Mouse (Mus musculus): ENCODE results near the gene Rp2. TPM values are rescaled to one million over a fixed set of nuclear protein-coding genes. Genes with fewer than 3 reads are reported as not detected.
"Not testable (repeated sequence)": the region's sequence is repeated elsewhere in the genome, so short reads cannot be mapped to it uniquely, and the experiment has no call there.

Rp2 gene
- 12.0 and 21.7 TPM in 2 replicates for total RNA-seq (2014; rRNA removed; ENCODE audit: low replicate concordance)
- 8.4 and 10.2 TPM in 2 replicates for polyA plus RNA-seq (2015; fragmentation: Nextera tagmentation; extraction: Ambion mirVana)

- ATAC-seq (ENCODE audit: insufficient read depth, low read depth) (peak; percentile 100), DNase-seq (ENCODE audit: low spot score) (peak; percentile 87)
- no peaks in the 10 kb centered on the region for H3K9me3 ChIP-seq (replicated peaks; ENCODE audit: control insufficient read depth, low read length)
- H3K27ac ChIP-seq (ENCODE audit: low read depth) = peak within 1 kb of the TSS; percentile 68
- peak within 1 kb of the TSS; percentile 72 for H3K4me3 ChIP-seq (ENCODE audit: low read depth, low read length)
- TF ChIP-seq CTCF (IDR thresholded peaks at IDR 0.05; ENCODE audit: low read depth) = no peak
- H3K36me3 ChIP-seq (replicated peaks; ENCODE audit: control insufficient read depth, insufficient read depth, low read length) = no peaks in the 10 kb centered on the region
- H3K27me3 ChIP-seq (ENCODE audit: control insufficient read depth, insufficient read depth, low read length) = no peaks in the 10 kb centered on the region
- no peaks in the 10 kb centered on the region for H3K4me1 ChIP-seq (ENCODE audit: control insufficient read depth, insufficient read depth)
- peak within 1 kb of the TSS; percentile 64 for H3K4me2 ChIP-seq (ENCODE audit: low read depth, low read length)
- 12% methylated on average over 35 of the region's 35 CpGs for WGBS
- H3K9ac ChIP-seq (replicated peaks; ENCODE audit: low read depth, low read length) = peak within 1 kb of the TSS; percentile 63
Measured at GRCm38 (mm10) chrX:20364391-20365365, at the start of gene Rp2. Gene Rp2, plus strand, starts transcription at chrX:20364481.

- TF ChIP-seq EP300 (IDR thresholded peaks at IDR 0.05; ENCODE audit: low read depth) = no peak
- TF ChIP-seq CTCF (IDR thresholded peaks at IDR 0.05; ENCODE audit: low read depth) = no peak
- no peak overlapping the region for H3K27ac ChIP-seq (ENCODE audit: low read depth)
- no peaks in the 10 kb centered on the region for H3K27me3 ChIP-seq (ENCODE audit: control insufficient read depth, insufficient read depth, low read length)
- WGBS = 50% methylated on average over 1 of the region's 1 CpGs
- H3K4me3 ChIP-seq (ENCODE audit: low read depth, low read length) = no peak overlapping the region
- H3K9ac ChIP-seq (replicated peaks; ENCODE audit: low read depth, low read length) = no peak overlapping the region
- no peaks in the 10 kb centered on the region for H3K9me3 ChIP-seq (replicated peaks; ENCODE audit: control insufficient read depth, low read length)
- no peak overlapping the region for H3K4me2 ChIP-seq (ENCODE audit: low read depth, low read length)
- no peaks in the 10 kb centered on the region for H3K36me3 ChIP-seq (replicated peaks; ENCODE audit: control insufficient read depth, insufficient read depth, low read length)
- ATAC-seq (ENCODE audit: insufficient read depth, low read depth) (no peak), DNase-seq (ENCODE audit: low spot score) (no peak)
- H3K4me1 ChIP-seq (ENCODE audit: control insufficient read depth, insufficient read depth) = no peaks in the 10 kb centered on the region
Measured at GRCm38 (mm10) chrX:20332756-20333155, 31.5 kb upstream of the Rp2 start.

DNA sequence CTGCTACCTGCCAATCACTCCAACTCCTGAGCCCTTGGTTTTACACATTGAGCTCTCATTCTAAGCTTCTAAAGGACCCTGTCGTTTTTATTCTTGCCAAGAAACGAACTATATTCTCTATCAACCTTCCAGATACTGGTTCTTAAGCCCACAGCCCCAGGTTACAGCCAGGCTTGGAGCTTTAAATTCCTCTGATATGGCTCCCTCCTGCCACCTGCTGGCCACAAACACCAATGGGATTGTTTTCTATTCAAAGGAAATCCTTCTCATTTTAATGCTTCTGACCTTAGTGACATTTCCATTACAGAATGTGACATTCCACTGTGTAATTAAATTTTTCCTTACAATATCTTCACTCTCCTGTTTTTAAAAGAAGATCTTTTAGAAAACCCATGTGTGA, 28.6 kb upstream of the Rp2 start:
- DNase-seq (ENCODE audit: low spot score) (no peak), ATAC-seq (ENCODE audit: insufficient read depth, low read depth) (no peak)
- Histone ChIP-seq H3K9ac (replicated peaks; ENCODE audit: low read depth, low read length) (no peak overlapping the region), H3K36me3 (replicated peaks; ENCODE audit: control insufficient read depth, insufficient read depth, low read length) (no peaks in the 10 kb centered on the region), H3K9me3 (replicated peaks; ENCODE audit: control insufficient read depth, low read length) (no peaks in the 10 kb centered on the region), H3K4me1 (ENCODE audit: control insufficient read depth, insufficient read depth) (no peaks in the 10 kb centered on the region), H3K27me3 (ENCODE audit: control insufficient read depth, insufficient read depth, low read length) (no peaks in the 10 kb centered on the region), H3K4me3 (ENCODE audit: low read depth, low read length) (no peak overlapping the region), H3K27ac (ENCODE audit: low read depth) (no peak overlapping the region), H3K4me2 (ENCODE audit: low read depth, low read length) (no peak overlapping the region)
- 12% methylated on average over 2 of the region's 2 CpGs for WGBS
- no peak for TF ChIP-seq EP300 (IDR thresholded peaks at IDR 0.05; ENCODE audit: low read depth)
- TF ChIP-seq CTCF (IDR thresholded peaks at IDR 0.05; ENCODE audit: low read depth) = peak; percentile 62

DNA sequence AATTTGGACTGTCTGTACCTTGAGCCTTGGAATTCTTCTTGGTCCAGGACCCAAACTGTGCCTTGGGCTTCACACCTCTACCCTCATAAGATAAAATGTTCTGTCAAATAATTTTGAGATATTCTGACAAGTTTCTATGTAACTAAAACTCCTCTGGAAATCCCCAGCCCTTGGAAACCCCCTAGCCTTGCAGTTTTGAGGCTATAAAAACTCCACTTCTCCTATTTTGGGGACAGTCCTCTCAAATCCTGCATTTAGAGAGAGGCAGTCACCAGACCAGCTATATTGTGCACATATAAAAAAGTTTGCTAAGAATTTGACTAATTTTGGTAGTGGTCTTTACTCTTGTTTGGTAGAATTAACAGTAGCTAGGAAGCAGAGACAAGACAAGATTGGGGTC, 19.3 kb upstream of the Rp2 start:
- no peak for TF ChIP-seq EP300 (IDR thresholded peaks at IDR 0.05; ENCODE audit: low read depth)
- no peak for TF ChIP-seq CTCF (IDR thresholded peaks at IDR 0.05; ENCODE audit: low read depth)
- no peaks in the 10 kb centered on the region for H3K36me3 ChIP-seq (replicated peaks; ENCODE audit: control insufficient read depth, insufficient read depth, low read length)

GRCm38 (mm10) chrX:20346355-20346754, 17.9 kb upstream of the Rp2 start:
- H3K4me3 ChIP-seq (ENCODE audit: low read depth, low read length) = no peak overlapping the region
- H3K27me3 ChIP-seq (ENCODE audit: control insufficient read depth, insufficient read depth, low read length) = no peaks in the 10 kb centered on the region
- DNase-seq (ENCODE audit: low spot score) (no peak), ATAC-seq (ENCODE audit: insufficient read depth, low read depth) (no peak)
- TF ChIP-seq EP300 (IDR thresholded peaks at IDR 0.05; ENCODE audit: low read depth) (no peak), CTCF (IDR thresholded peaks at IDR 0.05; ENCODE audit: low read depth) (no peak)
- no peaks in the 10 kb centered on the region for H3K9me3 ChIP-seq (replicated peaks; ENCODE audit: control insufficient read depth, low read length)
- no peak overlapping the region for H3K9ac ChIP-seq (replicated peaks; ENCODE audit: low read depth, low read length)
- no peak overlapping the region for H3K4me2 ChIP-seq (ENCODE audit: low read depth, low read length)
- no peaks in the 10 kb centered on the region for H3K4me1 ChIP-seq (ENCODE audit: control insufficient read depth, insufficient read depth)
- WGBS = 51% methylated on average over 3 of the region's 3 CpGs
- H3K27ac ChIP-seq (ENCODE audit: low read depth) = no peak overlapping the region
- H3K36me3 ChIP-seq (replicated peaks; ENCODE audit: control insufficient read depth, insufficient read depth, low read length) = no peaks in the 10 kb centered on the region

More for the DNA sequence above, 19.3 kb upstream of the Rp2 start:
- Histone ChIP-seq H3K4me2 (ENCODE audit: low read depth, low read length) (no peak overlapping the region), H3K27me3 (ENCODE audit: control insufficient read depth, insufficient read depth, low read length) (no peaks in the 10 kb centered on the region), H3K9ac (replicated peaks; ENCODE audit: low read depth, low read length) (no peak overlapping the region), H3K4me1 (ENCODE audit: control insufficient read depth, insufficient read depth) (no peaks in the 10 kb centered on the region), H3K27ac (ENCODE audit: low read depth) (no peak overlapping the region), H3K4me3 (ENCODE audit: low read depth, low read length) (no peak overlapping the region), H3K9me3 (replicated peaks; ENCODE audit: control insufficient read depth, low read length) (no peaks in the 10 kb centered on the region)
- ATAC-seq (ENCODE audit: insufficient read depth, low read depth) (no peak), DNase-seq (ENCODE audit: low spot score) (no peak)

DNA sequence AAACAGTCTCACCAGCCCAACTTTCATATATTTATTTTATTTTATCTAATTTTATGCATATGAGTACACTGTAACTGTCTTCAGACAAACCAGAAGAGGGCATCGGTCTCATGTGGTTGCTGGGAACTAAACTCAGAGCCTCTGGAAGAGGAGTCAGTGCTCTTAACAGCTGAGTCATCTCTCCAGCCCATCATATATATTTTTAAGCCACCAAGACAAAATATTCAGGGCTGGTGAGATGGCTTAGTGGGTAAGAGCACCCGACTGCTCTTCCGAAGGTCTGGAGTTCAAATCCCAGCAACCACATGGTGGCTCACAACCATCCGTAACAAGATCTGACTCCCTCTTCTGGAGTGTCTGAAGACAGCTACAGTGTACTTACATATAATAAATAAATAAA, 14.0 kb upstream of the Rp2 start:
- H3K9ac ChIP-seq (replicated peaks; ENCODE audit: low read depth, low read length); DNase-seq (ENCODE audit: low spot score); H3K9me3 ChIP-seq (replicated peaks; ENCODE audit: control insufficient read depth, low read length); H3K4me1 ChIP-seq (ENCODE audit: control insufficient read depth, insufficient read depth); H3K4me2 ChIP-seq (ENCODE audit: low read depth, low read length); H3K27me3 ChIP-seq (ENCODE audit: control insufficient read depth, insufficient read depth, low read length); H3K4me3 ChIP-seq (ENCODE audit: low read depth, low read length); H3K27ac ChIP-seq (ENCODE audit: low read depth); ATAC-seq (ENCODE audit: insufficient read depth, low read depth); H3K36me3 ChIP-seq (replicated peaks; ENCODE audit: control insufficient read depth, insufficient read depth, low read length): not testable (repeated sequence)
- 86% methylated on average over 3 of the region's 4 CpGs for WGBS

Data from heart, postnatal 0 days (tissue).